8 mouse cellular contexts compared by ENCODE assay signal in genomic region chr9:75037451-75038356, GRCm38 (mm10). TPM values are rescaled to one million over a fixed set of nuclear protein-coding genes. Genes with fewer than 3 reads are reported as not detected.
DNase-seq lines count a peak whose midpoint lies in the region; ATAC-seq and TF ChIP-seq lines count a peak whose summit lies in the region.

TSS of gene Arpp19 (plus strand) at chr9:75037614.

- under 1% methylated on average over 73 of the region's 73 CpGs for WGBS in heart, embryonic 11.5 days (ENCODE audit: insufficient replicate concordance)
- under 1% methylated on average over 68 of the region's 73 CpGs for WGBS in kidney, embryonic 16.5 days
- under 1% methylated on average over 70 of the region's 73 CpGs for WGBS in liver, adult 2 months

- H3K4me1 ChIP-seq in heart, embryonic 11.5 days (ENCODE audit: control insufficient read depth, insufficient read depth, low read length): peaks cover 7% of the 10 kb centered on the region
- H3K4me1 ChIP-seq in kidney, embryonic 16.5 days (ENCODE audit: insufficient read depth, low read length): peaks cover 12% of the 10 kb centered on the region
- peaks cover 26% of the 10 kb centered on the region for H3K4me1 ChIP-seq in liver, adult 2 months (ENCODE audit: control insufficient read depth, insufficient read depth, low read length)

- H3K79me2 ChIP-seq in liver, adult 2 months (ENCODE audit: control insufficient read depth, insufficient read depth, low read length): peaks cover 8% of the 10 kb centered on the region; the same call in 1 of the 2 replicates
- H3K79me2 ChIP-seq in myocyte (ENCODE audit: control insufficient read depth, insufficient read depth): peaks cover 49% of the 10 kb centered on the region

- no peak for TF ChIP-seq CTCF in liver, adult 2 months (IDR thresholded peaks at IDR 0.05; ENCODE audit: low read depth, low read length)

- H3ac ChIP-seq in myocyte (ENCODE audit: control insufficient read depth, insufficient read length): peak within 1 kb of the TSS; percentile 69

- no peaks in the 10 kb centered on the region for H3K36me3 ChIP-seq in heart, embryonic 11.5 days (ENCODE audit: control insufficient read depth, insufficient read depth, low read length)
- peaks cover 3% of the 10 kb centered on the region; the same call in 1 of the 2 replicates for H3K36me3 ChIP-seq in kidney, embryonic 16.5 days (ENCODE audit: insufficient read depth, low read length)
- no peaks in the 10 kb centered on the region for H3K36me3 ChIP-seq in liver, adult 2 months (ENCODE audit: control insufficient read depth, insufficient read depth, low read length)
- H3K36me3 ChIP-seq in myocyte (ENCODE audit: control insufficient read depth, insufficient read depth): no peaks in the 10 kb centered on the region
- H3K36me3 ChIP-seq in splenic B cell, adult 2 months (ENCODE audit: control insufficient read depth, insufficient read depth, low read length, poor library complexity, severe bottlenecking): 0 out of 2 replicates have a peak, but pooled peaks cover under 1% of the 10 kb centered on the region

- DNase-seq in B cell, adult 2 months: peak; percentile 85 to 87
- DNase-seq in brain, adult 2 months (ENCODE audit: low read depth, low spot score): peak; percentile 97
- DNase-seq in liver, adult 2 months (ENCODE audit: extremely low read depth, low read depth, low spot score): peak; percentile 88
- peak; percentile 90 for DNase-seq in splenic B cell, adult 2 months (ENCODE audit: low read depth, low spot score)

- peak; percentile 75 for ATAC-seq in erythroblast, adult 5-6 weeks (replicated peaks; ENCODE audit: low FRiP score, poor library complexity, severe bottlenecking)
- peak; percentile 93 for ATAC-seq in heart, embryonic 11.5 days (replicated peaks; ENCODE audit: insufficient number of reproducible peaks, low FRiP score, low TSS enrichment)
- ATAC-seq in kidney, embryonic 16.5 days (ENCODE audit: low FRiP score, low TSS enrichment): peak; percentile 97

- 0 out of 2 replicates have a peak within 1 kb of the TSS, but pooled peaks have one; percentile 31 for H3K27ac ChIP-seq in heart, embryonic 11.5 days (ENCODE audit: low read depth, low read length)
- H3K27ac ChIP-seq in kidney, embryonic 16.5 days (ENCODE audit: low read length): peak within 1 kb of the TSS; percentile 71
- H3K27ac ChIP-seq in liver, adult 2 months (replicated peaks; ENCODE audit: insufficient read depth, low read depth, low read length): peak within 1 kb of the TSS; percentile 74

- peak within 1 kb of the TSS; percentile 95 for H3K4me3 ChIP-seq in heart, embryonic 11.5 days (ENCODE audit: low read depth, low read length)
- peak within 1 kb of the TSS; percentile 96 for H3K4me3 ChIP-seq in kidney, embryonic 16.5 days (ENCODE audit: low read length)
- peak within 1 kb of the TSS; percentile 95 for H3K4me3 ChIP-seq in liver, adult 2 months (ENCODE audit: insufficient read depth, low read depth, low read length)
- H3K4me3 ChIP-seq in myocyte: peak within 1 kb of the TSS; percentile 75

- H3K9ac ChIP-seq in heart, embryonic 11.5 days (ENCODE audit: low read depth, low read length): peak within 1 kb of the TSS; percentile 97
- peak within 1 kb of the TSS; percentile 96 for H3K9ac ChIP-seq in kidney, embryonic 16.5 days (replicated peaks; ENCODE audit: low read length)
- peak within 1 kb of the TSS; percentile 94 for H3K9ac ChIP-seq in liver, adult 2 months (ENCODE audit: low read depth, low read length)

- no peaks in the 10 kb centered on the region for H3K27me3 ChIP-seq in heart, embryonic 11.5 days (ENCODE audit: control insufficient read depth, insufficient read depth, low read length)
- no peaks in the 10 kb centered on the region for H3K27me3 ChIP-seq in kidney, embryonic 16.5 days (ENCODE audit: insufficient read depth, low read length)
- no peaks in the 10 kb centered on the region for H3K27me3 ChIP-seq in liver, adult 2 months (ENCODE audit: control insufficient read depth, insufficient read depth, low read length)
- no peaks in the 10 kb centered on the region for H3K27me3 ChIP-seq in myocyte (ENCODE audit: control insufficient read depth, insufficient read depth, insufficient read length)
- no peaks in the 10 kb centered on the region; the same call in none of the 2 replicates for H3K27me3 ChIP-seq in splenic B cell, adult 2 months (ENCODE audit: control insufficient read depth, insufficient read depth, low read length, poor library complexity, severe bottlenecking)

- no peaks in the 10 kb centered on the region for H3K9me3 ChIP-seq in heart, embryonic 11.5 days (replicated peaks; ENCODE audit: control insufficient read depth, low read length)
- H3K9me3 ChIP-seq in kidney, embryonic 16.5 days (ENCODE audit: low read length): no peaks in the 10 kb centered on the region

- peak; percentile 85 for TF ChIP-seq POLR2A in liver, adult 2 months (IDR thresholded peaks at IDR 0.05; ENCODE audit: extremely low read depth, insufficient read depth, low read length)
- TF ChIP-seq POLR2A in myocyte (IDR thresholded peaks at IDR 0.05; ENCODE audit: insufficient read length, low read depth): peak; percentile 75

- H3K4me2 ChIP-seq in heart, embryonic 11.5 days: peak within 1 kb of the TSS; percentile 65
- peak within 1 kb of the TSS; percentile 83 for H3K4me2 ChIP-seq in kidney, embryonic 16.5 days (replicated peaks; ENCODE audit: low read depth, low read length)
- peak within 1 kb of the TSS; percentile 85 for H3K4me2 ChIP-seq in myocyte (ENCODE audit: low read depth)

TF ChIP-seq in myocyte, 11 proteins besides CTCF, POLR2A, EP300 and RAD21:
- TF ChIP-seq POLR2AphosphoS2 (IDR thresholded peaks at IDR 0.05; ENCODE audit: insufficient read length, low read depth) (peak; percentile 63), MAX (IDR thresholded peaks at IDR 0.05; ENCODE audit: low read depth) (no peak)

RNA-seq across cellular contexts. Expression of gene Arpp19, which starts in this region (rescaled TPM):
- total RNA-seq in erythroblast, adult 5-6 weeks (2015; ENCODE audit: low replicate concordance): 27.8 and 74.7 TPM in 2 replicates
- total RNA-seq in erythroblast, adult 5-6 weeks (2017; ENCODE audit: low replicate concordance): 30.8 and 55.2 TPM in 2 replicates
- 262 and 278 TPM in 2 replicates for polyA plus RNA-seq in heart, embryonic 11.5 days (2014; fragmentation: Nextera tagmentation; extraction: Ambion mirVana)
- polyA plus RNA-seq in kidney, embryonic 16.5 days (2015; fragmentation: Nextera tagmentation; extraction: Ambion mirVana): 257 TPM in 2 replicates
- 23.0 and 38.5 TPM in 2 replicates for total RNA-seq in liver, adult 2 months (2014; rRNA removed)
- 7.8 and 8.1 TPM in 2 replicates for polyA plus RNA-seq in liver, adult 2 months (2012; rRNA removed)
- polyA plus RNA-seq in myocyte (2012; fragmentation: generic; extraction: Trizol): 160 TPM

Comparison
In these comparisons a context has a peak if more than half of its experiments do, and no peak if none do; other contexts are left out.
1. Peak in every context shown above with its lines: DNase-seq, ATAC-seq, H3K4me3 ChIP-seq and H3K27ac ChIP-seq.
2. RNA of gene Arpp19 (polyA plus RNA-seq): 262 to 278 TPM in heart, embryonic 11.5 days, 257 TPM in kidney, embryonic 16.5 days and 160 TPM in myocyte (single experiment); 7.8 to 8.1 TPM in liver, adult 2 months; every median in the first group is over 10 times any median in the second.